Mouse (Mus musculus) liver, postnatal 0 days (tissue): ENCODE results near the gene Gad1.

ENCODE experiments used
- CTCF ChIP-seq: sonication (generic); IDR thresholded peaks from 2 replicates; pipeline ENCODE4 v1.5.1; 2016; ENCODE audit warnings: antibody characterized with exemption, low read depth
- EP300 ChIP-seq: IDR thresholded peaks from 2 replicates; pipeline ENCODE4 v1.6.1; 2016; ENCODE audit warnings: antibody characterized with exemption, low read depth, mild to moderate bottlenecking

DNA sequence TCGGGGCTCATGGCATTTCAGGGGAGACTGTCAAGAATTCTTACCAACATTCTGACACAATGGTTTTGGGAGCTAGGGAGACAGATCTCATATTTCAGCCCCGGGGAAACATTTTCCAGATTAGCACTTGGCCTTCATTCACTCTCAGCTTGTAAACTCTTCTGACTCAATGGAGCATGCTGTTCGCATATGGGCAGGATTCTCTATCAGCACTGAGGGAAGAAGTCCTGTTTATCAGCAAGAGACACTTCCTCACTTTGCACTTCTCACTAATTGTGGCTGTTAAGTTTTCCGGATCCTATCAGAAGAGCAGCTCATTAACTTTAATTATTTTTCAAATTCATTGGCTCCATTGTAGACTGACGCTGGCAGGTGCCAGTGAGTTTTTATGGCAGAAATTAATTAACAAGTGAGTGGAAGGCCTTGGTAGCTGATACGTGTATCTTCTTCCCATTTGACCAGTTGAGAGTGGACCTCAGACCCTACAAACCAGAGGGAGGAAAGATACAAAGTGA lies 92.5 kb downstream of the Gad1 start:
- TF ChIP-seq CTCF (no peak), EP300 (no peak)
